In the genomic region with DNA sequence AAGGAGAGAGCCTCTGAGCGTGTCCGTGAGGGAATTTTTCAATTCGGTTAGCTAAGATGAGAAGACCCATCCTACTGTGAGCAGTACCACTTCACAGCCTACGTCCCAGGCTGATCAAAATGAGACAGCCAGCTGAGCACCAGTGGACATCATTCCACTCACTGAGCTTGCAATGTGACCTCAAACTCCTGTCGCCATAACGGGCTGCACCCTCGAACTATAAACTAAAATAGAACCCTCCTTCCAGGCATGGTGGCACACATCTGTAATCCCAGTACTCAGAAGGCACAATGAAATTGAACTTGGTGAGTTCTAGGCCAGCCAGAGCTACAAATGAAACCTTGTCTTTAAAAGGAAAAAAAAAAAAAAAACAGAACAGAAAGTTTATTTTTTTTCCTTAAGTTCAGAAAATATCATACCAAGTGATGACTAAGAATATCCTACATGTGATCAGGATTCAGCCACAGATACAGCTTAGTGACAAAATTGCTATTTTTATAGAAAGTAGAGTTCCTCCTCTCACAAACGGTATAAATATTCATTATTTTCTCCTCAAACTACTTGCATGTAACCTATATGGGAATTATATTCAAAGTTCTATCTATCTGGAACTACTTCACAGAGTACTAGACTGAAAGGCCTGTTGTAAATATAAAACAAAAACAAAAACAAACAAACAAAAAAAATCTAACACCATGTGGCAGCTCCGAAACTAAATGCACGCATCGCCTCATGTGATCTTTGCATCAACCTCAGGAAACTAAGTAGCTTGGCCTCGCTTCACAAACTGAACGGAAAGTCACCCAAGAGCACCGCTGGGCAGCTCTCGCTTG, we compare ENCODE assay signal across 13 mouse cellular contexts. TPM values are rescaled to one million over a fixed set of nuclear protein-coding genes. Genes with fewer than 3 reads are reported as not detected.
DNase-seq lines count a peak whose midpoint lies in the region; ATAC-seq and TF ChIP-seq lines count a peak whose summit lies in the region.
"Had no signal": no experiment of that assay in that cellular context is flagged by ENCODE, and none has a peak within 500 bp of the region (broad histone marks: within the 10 kb centered on the region; RNA-seq: fewer than 3 reads in every experiment).

No protein-coding gene starts in this region.

- no peak overlapping the region for H3K9ac ChIP-seq in kidney, embryonic 14.5 days (ENCODE audit: low read depth, low read length)
- no peak overlapping the region for H3K9ac ChIP-seq in neural tube, embryonic 13.5 days
- no peak overlapping the region for H3K9ac ChIP-seq in stomach, postnatal 0 days (ENCODE audit: low read length)
- H3K9ac ChIP-seq: neural tube, embryonic 15.5 days had no signal

- 91% methylated on average over 15 of the region's 15 CpGs for WGBS in kidney, embryonic 14.5 days
- WGBS in neural tube, embryonic 13.5 days = 92% methylated on average over 15 of the region's 15 CpGs
- 86% methylated on average over 15 of the region's 15 CpGs for WGBS in stomach, postnatal 0 days

- ATAC-seq in kidney, embryonic 14.5 days (ENCODE audit: low FRiP score, low TSS enrichment) = peak; percentile 41; the same call in 1 of the 2 replicates
- no peak for ATAC-seq in neural tube, embryonic 13.5 days (ENCODE audit: low read depth)
- no peak for ATAC-seq in stomach, postnatal 0 days (ENCODE audit: low FRiP score, low TSS enrichment)

- TF ChIP-seq EP300 in stomach, postnatal 0 days (optimal IDR thresholded peaks at IDR 0.05) = no peak

- TF ChIP-seq POLR2A in embryonic fibroblast, embryonic 13.5 days (IDR thresholded peaks at IDR 0.05; ENCODE audit: low read depth, low read length) = no peak

- H3K27me3 ChIP-seq in kidney, embryonic 14.5 days (ENCODE audit: control insufficient read depth, insufficient read depth, low read length) = no peaks in the 10 kb centered on the region
- no peaks in the 10 kb centered on the region for H3K27me3 ChIP-seq in neural tube, embryonic 13.5 days
- no peaks in the 10 kb centered on the region for H3K27me3 ChIP-seq in stomach, postnatal 0 days (ENCODE audit: control insufficient read depth, insufficient read depth, low read length)
- H3K27me3 ChIP-seq: neural tube, embryonic 15.5 days had no signal

- H3K9me3 ChIP-seq in kidney, embryonic 14.5 days (ENCODE audit: control insufficient read depth, low read length) = no peaks in the 10 kb centered on the region
- no peaks in the 10 kb centered on the region for H3K9me3 ChIP-seq in neural tube, embryonic 13.5 days
- H3K9me3 ChIP-seq in stomach, postnatal 0 days (ENCODE audit: control insufficient read depth, low read length) = no peaks in the 10 kb centered on the region
- H3K9me3 ChIP-seq: neural tube, embryonic 15.5 days had no signal

- no peak overlapping the region for H3K27ac ChIP-seq in kidney, embryonic 14.5 days (ENCODE audit: low read depth, low read length)
- 0 out of 2 replicates have a peak overlapping the region, but pooled peaks have one; percentile 28 for H3K27ac ChIP-seq in neural tube, embryonic 13.5 days (replicated peaks)
- H3K27ac ChIP-seq in embryonic fibroblast, embryonic 13.5 days (ENCODE audit: insufficient read depth, low read length) = peak overlapping the region; percentile 94
- peak overlapping the region; percentile 77 for H3K27ac ChIP-seq in stomach, postnatal 0 days (replicated peaks)

- DNase-seq in kidney, postnatal 14 days = no peak
- no peak for DNase-seq in neural tube, embryonic 10.5 days (ENCODE audit: extremely low spot score, low spot score)
- DNase-seq in stomach, postnatal 0 days (ENCODE audit: low spot score) = no peak
- no peak for DNase-seq in cerebellum, adult 8-10 months
- DNase-seq: adrenal gland, postnatal 10 days; cerebellum, adult 9-11 months; gastrocnemius, postnatal 25 days; right cerebral cortex, postnatal 4 days; thymus, postnatal 36 days had no signal

- H3K36me3 ChIP-seq in kidney, embryonic 14.5 days (ENCODE audit: control insufficient read depth, insufficient read depth, low read length) = no peaks in the 10 kb centered on the region
- H3K36me3 ChIP-seq in neural tube, embryonic 13.5 days = no peaks in the 10 kb centered on the region
- no peaks in the 10 kb centered on the region for H3K36me3 ChIP-seq in stomach, postnatal 0 days (ENCODE audit: control insufficient read depth, insufficient read depth, low read length)
- H3K36me3 ChIP-seq: neural tube, embryonic 15.5 days had no signal

- TF ChIP-seq CTCF in embryonic fibroblast, embryonic 13.5 days (IDR thresholded peaks at IDR 0.05; ENCODE audit: borderline replicate concordance, insufficient read depth, low read length) = no peak
- TF ChIP-seq CTCF in stomach, postnatal 0 days (IDR thresholded peaks at IDR 0.05; ENCODE audit: low read depth) = no peak

- H3K4me3 ChIP-seq in kidney, embryonic 14.5 days (ENCODE audit: low read length) = no peak overlapping the region
- no peak overlapping the region for H3K4me3 ChIP-seq in neural tube, embryonic 13.5 days
- H3K4me3 ChIP-seq in embryonic fibroblast, embryonic 13.5 days (ENCODE audit: insufficient read depth, low read length) = no peak overlapping the region
- H3K4me3 ChIP-seq in stomach, postnatal 0 days (ENCODE audit: low read depth, low read length) = no peak overlapping the region
- H3K4me3 ChIP-seq: neural tube, embryonic 15.5 days had no signal

- H3K4me1 ChIP-seq in kidney, embryonic 14.5 days (ENCODE audit: control insufficient read depth, insufficient read depth, low read length) = peaks cover 7% of the 10 kb centered on the region; the same call in 1 of the 2 replicates
- 0 out of 2 replicates have a peak, but pooled peaks cover 3% of the 10 kb centered on the region for H3K4me1 ChIP-seq in neural tube, embryonic 13.5 days (replicated peaks)
- peaks cover 33% of the 10 kb centered on the region for H3K4me1 ChIP-seq in embryonic fibroblast, embryonic 13.5 days (ENCODE audit: control insufficient read depth, insufficient read depth, low read length)
- peaks cover 5% of the 10 kb centered on the region; the same call in 1 of the 2 replicates for H3K4me1 ChIP-seq in stomach, postnatal 0 days (replicated peaks; ENCODE audit: control insufficient read depth, insufficient read depth)
- H3K4me1 ChIP-seq: neural tube, embryonic 15.5 days had no signal

- H3K4me2 ChIP-seq in kidney, embryonic 14.5 days (replicated peaks; ENCODE audit: low read depth, low read length) = no peak overlapping the region
- no peak overlapping the region for H3K4me2 ChIP-seq in neural tube, embryonic 13.5 days
- H3K4me2 ChIP-seq in stomach, postnatal 0 days (replicated peaks; ENCODE audit: low read depth) = no peak overlapping the region
- H3K4me2 ChIP-seq: neural tube, embryonic 15.5 days had no signal

RNA-seq across cellular contexts. Expression of a gene that starts 50.9 kb away (rescaled TPM):
- 61.0 and 110 TPM in 2 replicates for polyA plus RNA-seq in kidney, embryonic 14.5 days (2014; fragmentation: Nextera tagmentation; extraction: Ambion mirVana)
- polyA plus RNA-seq in neural tube, embryonic 13.5 days (2015; fragmentation: Nextera tagmentation; extraction: Ambion mirVana) = 19.7 and 22.3 TPM in 2 replicates
- 206 and 311 TPM in 2 replicates for polyA plus RNA-seq in embryonic fibroblast, embryonic 13.5 days (2011; ENCODE audit: insufficient read length, low read depth, missing spikeins)
- 52.8 and 58.0 TPM in 2 replicates for polyA plus RNA-seq in stomach, postnatal 0 days (2015; fragmentation: Nextera tagmentation; extraction: Ambion mirVana)
